Comparison of ENCODE assay signal across 8 mouse cellular contexts in the genomic region with DNA sequence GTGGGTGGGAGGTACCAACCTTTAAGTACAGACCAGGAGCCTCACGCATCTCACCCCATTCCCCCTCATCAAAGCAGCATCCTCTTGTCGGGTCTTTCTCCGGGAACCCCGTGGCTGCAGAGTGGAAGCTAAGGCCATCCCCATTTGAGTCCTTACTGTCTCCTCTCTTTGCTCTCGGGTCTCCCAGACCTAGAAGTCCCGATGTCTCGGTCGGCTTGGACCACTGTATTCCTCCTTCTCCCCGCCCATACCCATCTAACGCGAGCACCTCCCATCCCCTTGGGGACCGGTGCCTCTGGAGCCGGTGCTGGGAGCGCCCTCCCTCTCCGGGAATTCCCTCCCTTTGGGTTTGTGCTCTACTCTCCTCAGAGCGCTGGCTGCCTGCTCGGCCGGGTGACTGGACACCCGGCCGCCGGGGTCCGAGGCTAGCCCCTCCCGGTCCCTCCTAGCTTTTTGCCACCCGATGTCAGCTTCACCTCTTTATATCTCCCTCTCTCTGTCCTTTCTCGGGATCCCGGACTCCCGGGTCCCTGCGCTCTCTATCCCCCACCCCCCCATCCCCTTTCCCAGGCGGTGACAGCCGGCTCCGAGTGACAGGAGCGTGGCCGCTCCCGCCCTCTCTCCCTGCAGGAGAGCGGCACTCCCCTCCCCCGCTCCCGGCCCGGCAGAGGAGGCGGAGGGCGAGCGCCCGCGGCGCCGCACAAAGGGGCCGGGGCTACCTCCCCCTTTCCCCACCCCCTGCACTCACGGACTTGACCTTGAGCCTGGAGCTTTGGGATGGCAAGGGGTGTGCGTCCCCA. TPM values are rescaled to one million over a fixed set of nuclear protein-coding genes. Genes with fewer than 3 reads are reported as not detected.
DNase-seq lines count a peak whose midpoint lies in the region; ATAC-seq and TF ChIP-seq lines count a peak whose summit lies in the region.

No protein-coding gene starts in this region.

- WGBS in hindbrain, postnatal 0 days: under 1% methylated on average over 48 of the region's 48 CpGs
- under 1% methylated on average over 48 of the region's 48 CpGs for WGBS in neural tube, embryonic 12.5 days

- no peak for TF ChIP-seq CTCF in hindbrain, postnatal 0 days (IDR thresholded peaks at IDR 0.05; ENCODE audit: low read depth)

- H3K4me2 ChIP-seq in hindbrain, postnatal 0 days (ENCODE audit: low read depth, low read length): peak overlapping the region; percentile 69
- H3K4me2 ChIP-seq in neural tube, embryonic 12.5 days (replicated peaks): peak overlapping the region; percentile 86

- DNase-seq in embryo, embryonic 10.5 days (ENCODE audit: low spot score): peak; percentile 67
- no peak for DNase-seq in embryo, embryonic 10 days (ENCODE audit: low spot score)
- peak; percentile 36 for DNase-seq in right cerebral cortex, postnatal 25 days
- no peak for DNase-seq in right cerebral cortex, postnatal 36 days (ENCODE audit: low spot score in 2 of 2)
- peak; percentile 64 for DNase-seq in hindbrain, postnatal 0 days (ENCODE audit: low spot score)
- DNase-seq in urinary bladder, postnatal 36 days (ENCODE audit: low spot score in 2 of 2): no peak

- H3K27me3 ChIP-seq in hindbrain, postnatal 0 days (ENCODE audit: insufficient read depth, low read length): no peaks in the 10 kb centered on the region
- H3K27me3 ChIP-seq in neural tube, embryonic 12.5 days (replicated peaks): peaks cover 6% of the 10 kb centered on the region

- H3K9me3 ChIP-seq in hindbrain, postnatal 0 days (ENCODE audit: low read length): no peaks in the 10 kb centered on the region
- H3K9me3 ChIP-seq in neural tube, embryonic 12.5 days: no peaks in the 10 kb centered on the region

- peaks cover 5% of the 10 kb centered on the region; the same call in 1 of the 2 replicates for H3K4me1 ChIP-seq in hindbrain, postnatal 0 days (ENCODE audit: insufficient read depth, low read length)
- peaks cover 47% of the 10 kb centered on the region for H3K4me1 ChIP-seq in neural tube, embryonic 12.5 days

- peak overlapping the region; percentile 78 for H3K27ac ChIP-seq in hindbrain, postnatal 0 days
- peak overlapping the region; percentile 72 for H3K27ac ChIP-seq in neural tube, embryonic 12.5 days

- H3K36me3 ChIP-seq in hindbrain, postnatal 0 days (ENCODE audit: insufficient read depth, low read length): no peaks in the 10 kb centered on the region
- no peaks in the 10 kb centered on the region for H3K36me3 ChIP-seq in neural tube, embryonic 12.5 days

- ATAC-seq in hindbrain, postnatal 0 days: no peak
- 0 out of 2 replicates have a peak, but pooled peaks have one; percentile 6 for ATAC-seq in neural tube, embryonic 12.5 days (ENCODE audit: low FRiP score, low read depth)
- ATAC-seq in monocyte, adult 5-6 weeks (replicated peaks; ENCODE audit: insufficient number of reproducible peaks, low FRiP score, low TSS enrichment, poor library complexity, severe bottlenecking): no peak

- peak overlapping the region; percentile 58 for H3K9ac ChIP-seq in hindbrain, postnatal 0 days (replicated peaks; ENCODE audit: low read length)
- peak overlapping the region; percentile 83 for H3K9ac ChIP-seq in neural tube, embryonic 12.5 days

- peak overlapping the region; percentile 51 for H3K4me3 ChIP-seq in hindbrain, postnatal 0 days (ENCODE audit: low read length)
- peak overlapping the region; percentile 68 for H3K4me3 ChIP-seq in neural tube, embryonic 12.5 days

RNA-seq across cellular contexts. Expression of a gene that starts 0.9 kb away (rescaled TPM):
- 131 and 158 TPM in 2 replicates for total RNA-seq in hindbrain, postnatal 0 days (2014; rRNA removed)
- 105 and 111 TPM in 2 replicates for polyA plus RNA-seq in hindbrain, postnatal 0 days (2015; fragmentation: Nextera tagmentation; extraction: Ambion mirVana)
- polyA plus RNA-seq in neural tube, embryonic 12.5 days (2016; fragmentation: Nextera tagmentation; extraction: Ambion mirVana): 105 and 118 TPM in 2 replicates
- total RNA-seq in monocyte, adult 5-6 weeks (2017): not detected in 3 replicates

RNA-seq across cellular contexts. Expression of a gene that starts 15.6 kb away (rescaled TPM):
- 3.4 and 8.4 TPM in 2 replicates for total RNA-seq in hindbrain, postnatal 0 days (2014; rRNA removed)
- 3.2 and 3.4 TPM in 2 replicates for polyA plus RNA-seq in hindbrain, postnatal 0 days (2015; fragmentation: Nextera tagmentation; extraction: Ambion mirVana)
- polyA plus RNA-seq in neural tube, embryonic 12.5 days (2016; fragmentation: Nextera tagmentation; extraction: Ambion mirVana): 57.5 and 72.1 TPM in 2 replicates
- total RNA-seq in monocyte, adult 5-6 weeks (2017): not detected in 3 replicates

RNA-seq across cellular contexts. Expression of a gene that starts 23.0 kb away (rescaled TPM):
- total RNA-seq in hindbrain, postnatal 0 days (2014; rRNA removed): 33.4 and 38.6 TPM in 2 replicates
- 123 and 133 TPM in 2 replicates for polyA plus RNA-seq in hindbrain, postnatal 0 days (2015; fragmentation: Nextera tagmentation; extraction: Ambion mirVana)
- polyA plus RNA-seq in neural tube, embryonic 12.5 days (2016; fragmentation: Nextera tagmentation; extraction: Ambion mirVana): 23.5 and 23.9 TPM in 2 replicates
- total RNA-seq in monocyte, adult 5-6 weeks (2017): 2.6 to 4.4 TPM (median 4.2 TPM) in 3 replicates

RNA-seq across cellular contexts. Expression of a gene that starts 56.4 kb away (rescaled TPM):
- total RNA-seq in hindbrain, postnatal 0 days (2014; rRNA removed): not detected in 2 replicates
- 0.91 and 1.4 TPM in 2 replicates for polyA plus RNA-seq in hindbrain, postnatal 0 days (2015; fragmentation: Nextera tagmentation; extraction: Ambion mirVana)
- polyA plus RNA-seq in neural tube, embryonic 12.5 days (2016; fragmentation: Nextera tagmentation; extraction: Ambion mirVana): 1.6 and 1.7 TPM in 2 replicates
- total RNA-seq in monocyte, adult 5-6 weeks (2017): 0.29 to 3.4 TPM in 2 of 3 replicates, not detected in the other

Comparison
In these comparisons a context has a peak if more than half of its experiments do, and no peak if none do; other contexts are left out.
1. DNase-seq: peak in embryo, embryonic 10.5 days (single experiment), right cerebral cortex, postnatal 25 days (single experiment) and hindbrain, postnatal 0 days (single experiment); none in embryo, embryonic 10 days (single experiment), right cerebral cortex, postnatal 36 days (0 of 2) and urinary bladder, postnatal 36 days (0 of 2).
2. RNA of a gene that starts 0.9 kb away (total RNA-seq): 131 to 158 TPM in hindbrain, postnatal 0 days; not detected in monocyte, adult 5-6 weeks; every median in the first group is over 100 times any median in the second.